Mouse (Mus musculus) fibroblast of lung, adult 2 months (primary cell): ENCODE measurements around the gene Kcna2.

Experiments used
- DNase-seq: peaks from one replicate; pipeline ENCODE4 v3.0.0-alpha.2; 2011; ENCODE audit warnings: low read depth

Kcna2 gene

GRCm38 (mm10) chr3:107100811-107101455 lies at the start of gene Kcna2:
Gene Kcna2, plus strand, starts transcription at chr3:107101146.
- DNase-seq = no peak

- no peak for DNase-seq
Measured at GRCm38 (mm10) chr3:107061468-107061867, 39.5 kb upstream of the Kcna2 start.

GRCm38 (mm10) chr3:107062771-107063170 lies 38.2 kb upstream of the Kcna2 start:
- peak; percentile 59 for DNase-seq

GRCm38 (mm10) chr3:107065510-107066095 lies 35.3 kb upstream of the Kcna2 start:
- DNase-seq = no peak

- DNase-seq = no peak
Measured at GRCm38 (mm10) chr3:107066165-107066850, 34.6 kb upstream of the Kcna2 start.

GRCm38 (mm10) chr3:107067245-107067644 lies 33.7 kb upstream of the Kcna2 start:
- no peak for DNase-seq

GRCm38 (mm10) chr3:107073863-107074262 lies 27.1 kb upstream of the Kcna2 start:
- DNase-seq = no peak

- no peak for DNase-seq
Measured at GRCm38 (mm10) chr3:107075705-107076104, 25.2 kb upstream of the Kcna2 start.

- DNase-seq = no peak
Measured at GRCm38 (mm10) chr3:107076658-107077057, 24.3 kb upstream of the Kcna2 start.

- DNase-seq = no peak
Measured at GRCm38 (mm10) chr3:107077101-107077500, 23.8 kb upstream of the Kcna2 start.

GRCm38 (mm10) chr3:107080803-107081202 lies 20.1 kb upstream of the Kcna2 start:
- DNase-seq = no peak

GRCm38 (mm10) chr3:107081227-107081626 lies 19.7 kb upstream of the Kcna2 start:
- no peak for DNase-seq

- no peak for DNase-seq
Measured at GRCm38 (mm10) chr3:107084586-107084985, 16.4 kb upstream of the Kcna2 start.

GRCm38 (mm10) chr3:107087410-107087809 lies 13.5 kb upstream of the Kcna2 start:
- no peak for DNase-seq

- no peak for DNase-seq
Measured at GRCm38 (mm10) chr3:107088820-107089219, 12.1 kb upstream of the Kcna2 start.

- DNase-seq = no peak
Measured at GRCm38 (mm10) chr3:107089475-107089874, 11.5 kb upstream of the Kcna2 start.

- no peak for DNase-seq
Measured at GRCm38 (mm10) chr3:107090001-107090400, 10.9 kb upstream of the Kcna2 start.

- DNase-seq = no peak
Measured at GRCm38 (mm10) chr3:107090403-107091150, 10.4 kb upstream of the Kcna2 start.

GRCm38 (mm10) chr3:107094028-107094427 lies 6.9 kb upstream of the Kcna2 start:
- no peak for DNase-seq

- DNase-seq = no peak
Measured at GRCm38 (mm10) chr3:107096269-107096731, 4.6 kb upstream of the Kcna2 start.

GRCm38 (mm10) chr3:107099866-107100265 lies 1.1 kb upstream of the Kcna2 start:
- no peak for DNase-seq

GRCm38 (mm10) chr3:107101456-107101786 lies 475 bp downstream of the Kcna2 start:
- no peak for DNase-seq
